Mouse (Mus musculus) midbrain, embryonic 12.5 days (tissue): ENCODE measurements around the gene Trim14. TPM values are rescaled to one million over a fixed set of nuclear protein-coding genes. Genes with fewer than 3 reads are reported as not detected.

Experiments used
- ATAC-seq: fragments of 200-750 bp; cut with Nextera tagmentation; 2 replicates; pipeline ENCODE4 v1.8.0; 2017; ENCODE audit warnings: low read depth, moderate TSS enrichment, moderate library complexity; ENCODE audit not compliant: low FRiP score
- H3K27ac ChIP-seq: fragments of 300-500 bp; sonication (generic); replicated peaks from 2 replicates; pipeline ENCODE4 v1.5.1; 2016; ENCODE audit warnings: mild to moderate bottlenecking
- H3K27me3 ChIP-seq: fragments of 300-500 bp; sonication (generic); 2 replicates; pipeline ENCODE4 v1.6.1; 2016; ENCODE audit warnings: mild to moderate bottlenecking
- H3K36me3 ChIP-seq: fragments of 300-500 bp; sonication (generic); 2 replicates; pipeline ENCODE4 v1.6.1; 2016
- H3K4me1 ChIP-seq: fragments of 300-500 bp; sonication (generic); 2 replicates; pipeline ENCODE4 v1.6.1; 2016
- H3K4me2 ChIP-seq: fragments of 300-500 bp; sonication (generic); replicated peaks from 2 replicates; pipeline ENCODE4 v1.6.1; 2016; ENCODE audit warnings: mild to moderate bottlenecking, moderate library complexity
- H3K4me3 ChIP-seq: fragments of 300-500 bp; sonication (generic); 2 replicates; pipeline ENCODE4 v1.5.1; 2016; ENCODE audit warnings: mild to moderate bottlenecking
- H3K9ac ChIP-seq: fragments of 300-500 bp; sonication (generic); replicated peaks from 2 replicates; pipeline ENCODE4 v1.6.1; 2016; ENCODE audit warnings: mild to moderate bottlenecking, moderate library complexity
- H3K9me3 ChIP-seq: fragments of 300-500 bp; sonication (generic); 2 replicates; pipeline ENCODE4 v1.6.1; 2016; ENCODE audit warnings: mild to moderate bottlenecking
- WGBS: fragments of 180-500 bp; shearing (Covaris S2); methylation state at CpG from one replicate; pipeline ENCODE4 v1.1.7; 2016; 5-methylcytosine and 5-hydroxymethylcytosine counted together
- polyA plus RNA-seq: library from polyadenylated mRNA; unstranded; fragments of >200 nt; fragmentation: Nextera tagmentation; extraction: Ambion mirVana; gene quantifications from 2 replicates; pipeline ENCODE4 v1.2.1, GENCODE M21; 2016

Gene Trim14
- polyA plus RNA-seq, 1 experiment from 2014 or later, result 1.4 TPM

- Histone ChIP-seq H3K9me3 (no peaks in the 10 kb centered on the region), H3K27ac (no peak overlapping the region), H3K4me3 (no peak overlapping the region), H3K9ac (no peak overlapping the region), H3K27me3 (no peaks in the 10 kb centered on the region), H3K4me2 (no peak overlapping the region), H3K4me1 (peaks cover 31% of the 10 kb centered on the region), H3K36me3 (peaks cover 18% of the 10 kb centered on the region)
- no peak for ATAC-seq
- WGBS, result over 99% methylated on average over 3 of the region's 3 CpGs
These were observed 78.8 kb downstream of the Trim14 start for GRCm38 (mm10) chr4:46457186-46457585.

GRCm38 (mm10) chr4:46456762-46457161 is 79.2 kb downstream of the Trim14 start:
- no peaks in the 10 kb centered on the region for H3K27me3 ChIP-seq
- no peak overlapping the region for H3K9ac ChIP-seq
- no peak for ATAC-seq
- peaks cover 15% of the 10 kb centered on the region for H3K36me3 ChIP-seq
- H3K4me2 ChIP-seq, result no peak overlapping the region
- peaks cover 31% of the 10 kb centered on the region for H3K4me1 ChIP-seq
- 89% methylated on average over 4 of the region's 4 CpGs for WGBS
- H3K9me3 ChIP-seq, result no peaks in the 10 kb centered on the region
- H3K27ac ChIP-seq, result no peak overlapping the region
- H3K4me3 ChIP-seq, result no peak overlapping the region

GRCm38 (mm10) chr4:46454097-46454864 is 81.7 kb downstream of the Trim14 start:
- Histone ChIP-seq H3K27me3 (no peaks in the 10 kb centered on the region), H3K4me2 (peak overlapping the region; percentile 83; the same call in 1 of the 2 replicates), H3K9me3 (no peaks in the 10 kb centered on the region), H3K9ac (no peak overlapping the region), H3K4me1 (peaks cover 31% of the 10 kb centered on the region), H3K27ac (no peak overlapping the region), H3K4me3 (no peak overlapping the region), H3K36me3 (no peaks in the 10 kb centered on the region)
- 81% methylated on average over 5 of the region's 5 CpGs for WGBS
- no peak for ATAC-seq

GRCm38 (mm10) chr4:46452855-46453719 is 82.9 kb downstream of the Trim14 start:
- Histone ChIP-seq H3K4me1 (peaks cover 31% of the 10 kb centered on the region), H3K27ac (peak overlapping the region; percentile 98), H3K9ac (peak overlapping the region; percentile 98; the same call in 1 of the 2 replicates), H3K9me3 (no peaks in the 10 kb centered on the region), H3K4me2 (peak overlapping the region; percentile 83), H3K27me3 (no peaks in the 10 kb centered on the region), H3K4me3 (peak overlapping the region; percentile 94), H3K36me3 (no peaks in the 10 kb centered on the region)
- 36% methylated on average over 13 of the region's 13 CpGs for WGBS
- no peak for ATAC-seq

- peak; percentile 28; the same call in 1 of the 2 replicates for ATAC-seq
- no peaks in the 10 kb centered on the region for H3K9me3 ChIP-seq
- peak overlapping the region; percentile 94 for H3K4me3 ChIP-seq
- H3K27me3 ChIP-seq, result no peaks in the 10 kb centered on the region
- H3K9ac ChIP-seq, result peak overlapping the region; percentile 98
- peak overlapping the region; percentile 98 for H3K27ac ChIP-seq
- peaks cover 31% of the 10 kb centered on the region for H3K4me1 ChIP-seq
- 0% methylated on average over 19 of the region's 19 CpGs for WGBS
- H3K36me3 ChIP-seq, result no peaks in the 10 kb centered on the region
- H3K4me2 ChIP-seq, result peak overlapping the region; percentile 83
These were observed 83.5 kb downstream of the Trim14 start for GRCm38 (mm10) chr4:46452481-46452850.

- under 1% methylated on average over 56 of the region's 111 CpGs for WGBS
- Histone ChIP-seq H3K9ac (peak overlapping the region; percentile 98), H3K4me2 (peak overlapping the region; percentile 83), H3K27me3 (peaks cover 4% of the 10 kb centered on the region; the same call in 1 of the 2 replicates), H3K9me3 (no peaks in the 10 kb centered on the region), H3K27ac (peak overlapping the region; percentile 98), H3K4me3 (peak overlapping the region; percentile 94), H3K36me3 (no peaks in the 10 kb centered on the region), H3K4me1 (peaks cover 31% of the 10 kb centered on the region)
- ATAC-seq, result peak; percentile 21
These were observed 84.0 kb downstream of the Trim14 start for GRCm38 (mm10) chr4:46451758-46452480.

GRCm38 (mm10) chr4:46451240-46451757 is 84.6 kb downstream of the Trim14 start:
- peaks cover 31% of the 10 kb centered on the region for H3K4me1 ChIP-seq
- H3K4me2 ChIP-seq, result peak overlapping the region; percentile 83
- H3K4me3 ChIP-seq, result peak overlapping the region; percentile 94
- H3K27me3 ChIP-seq, result peaks cover 4% of the 10 kb centered on the region; the same call in 1 of the 2 replicates
- no peaks in the 10 kb centered on the region for H3K9me3 ChIP-seq
- 0% methylated on average over 69 of the region's 70 CpGs for WGBS
- H3K9ac ChIP-seq, result peak overlapping the region; percentile 98
- ATAC-seq, result peak; percentile 53
- H3K36me3 ChIP-seq, result no peaks in the 10 kb centered on the region
- peak overlapping the region; percentile 98 for H3K27ac ChIP-seq

- Histone ChIP-seq H3K27ac (peak within 1 kb of the TSS; percentile 98), H3K9me3 (no peaks in the 10 kb centered on the region), H3K4me2 (peak within 1 kb of the TSS; percentile 83), H3K9ac (peak within 1 kb of the TSS; percentile 98), H3K4me1 (peaks cover 30% of the 10 kb centered on the region), H3K4me3 (peak within 1 kb of the TSS; percentile 94), H3K27me3 (peaks cover 4% of the 10 kb centered on the region; the same call in 1 of the 2 replicates), H3K36me3 (no peaks in the 10 kb centered on the region)
- under 1% methylated on average over 45 of the region's 66 CpGs for WGBS
- ATAC-seq, result peak; percentile 95
These were observed 85.3 kb downstream of the Trim14 start, which contains the start of gene Anp32b for GRCm38 (mm10) chr4:46450519-46451131. Gene Anp32b, plus strand, starts transcription at chr4:46450902.

GRCm38 (mm10) chr4:46450020-46450518 is 85.9 kb downstream of the Trim14 start:
- H3K27ac ChIP-seq, result peak overlapping the region; percentile 98
- no peaks in the 10 kb centered on the region for H3K36me3 ChIP-seq
- H3K4me1 ChIP-seq, result peaks cover 25% of the 10 kb centered on the region
- WGBS, result 35% methylated on average over 7 of the region's 7 CpGs
- H3K4me3 ChIP-seq, result peak overlapping the region; percentile 94
- no peak for ATAC-seq
- peaks cover 4% of the 10 kb centered on the region; the same call in 1 of the 2 replicates for H3K27me3 ChIP-seq
- peak overlapping the region; percentile 98 for H3K9ac ChIP-seq
- H3K9me3 ChIP-seq, result no peaks in the 10 kb centered on the region
- peak overlapping the region; percentile 83 for H3K4me2 ChIP-seq

- Histone ChIP-seq H3K4me1 (peaks cover 17% of the 10 kb centered on the region), H3K36me3 (no peaks in the 10 kb centered on the region), H3K4me2 (no peak overlapping the region), H3K27ac (no peak overlapping the region), H3K9ac (no peak overlapping the region), H3K27me3 (peaks cover 4% of the 10 kb centered on the region; the same call in 1 of the 2 replicates), H3K4me3 (no peak overlapping the region), H3K9me3 (no peaks in the 10 kb centered on the region)
- WGBS, result 58% methylated on average over 6 of the region's 6 CpGs
- no peak for ATAC-seq
These were observed 87.1 kb downstream of the Trim14 start for GRCm38 (mm10) chr4:46448886-46449285.

GRCm38 (mm10) chr4:46447461-46447860 is 88.5 kb downstream of the Trim14 start:
- H3K4me3 ChIP-seq, result no peak overlapping the region
- ATAC-seq, result no peak
- H3K27ac ChIP-seq, result no peak overlapping the region
- peaks cover 2% of the 10 kb centered on the region for H3K4me1 ChIP-seq
- no peaks in the 10 kb centered on the region for H3K36me3 ChIP-seq
- H3K9me3 ChIP-seq, result no peaks in the 10 kb centered on the region
- H3K9ac ChIP-seq, result no peak overlapping the region
- WGBS, result 74% methylated on average over 1 of the region's 1 CpGs
- H3K27me3 ChIP-seq, result peaks cover 4% of the 10 kb centered on the region; the same call in 1 of the 2 replicates
- H3K4me2 ChIP-seq, result no peak overlapping the region
